Mouse (Mus musculus): Measurements from ENCODE around the gene Bfsp2. TPM values are rescaled to one million over a fixed set of nuclear protein-coding genes. Genes with fewer than 3 reads are reported as not detected.

Gene Bfsp2
- polyA plus RNA-seq, 1 experiment from 2014 or later, result 0.55 TPM

GRCm38 (mm10) chr9:103389261-103389660, 91.0 kb downstream of the Bfsp2 start:
- Histone ChIP-seq H3K27ac (ENCODE audit: low read depth, low read length) (no peak overlapping the region), H3K27me3 (replicated peaks; ENCODE audit: control insufficient read depth, insufficient read depth, low read length) (no peaks in the 10 kb centered on the region), H3K36me3 (ENCODE audit: control insufficient read depth, insufficient read depth, low read length) (no peaks in the 10 kb centered on the region), H3K4me2 (no peak overlapping the region), H3K9ac (ENCODE audit: low read depth, low read length) (no peak overlapping the region), H3K9me3 (ENCODE audit: control insufficient read depth, low read length) (no peaks in the 10 kb centered on the region), H3K4me3 (ENCODE audit: low read depth, low read length) (no peak overlapping the region), H3K4me1 (replicated peaks; ENCODE audit: control insufficient read depth, insufficient read depth, low read length) (no peaks in the 10 kb centered on the region; the same call in 1 of the 2 replicates)
- 92% methylated on average over 6 of the region's 6 CpGs for WGBS
- no peak for ATAC-seq (replicated peaks; ENCODE audit: low FRiP score)
- no peak for DNase-seq (ENCODE audit: low spot score)

GRCm38 (mm10) chr9:103387011-103387653, 93.1 kb downstream of the Bfsp2 start:
- Histone ChIP-seq H3K4me3 (ENCODE audit: low read depth, low read length) (no peak overlapping the region), H3K27me3 (replicated peaks; ENCODE audit: control insufficient read depth, insufficient read depth, low read length) (no peaks in the 10 kb centered on the region), H3K36me3 (ENCODE audit: control insufficient read depth, insufficient read depth, low read length) (no peaks in the 10 kb centered on the region), H3K9ac (ENCODE audit: low read depth, low read length) (no peak overlapping the region), H3K4me2 (no peak overlapping the region), H3K4me1 (replicated peaks; ENCODE audit: control insufficient read depth, insufficient read depth, low read length) (no peaks in the 10 kb centered on the region; the same call in 1 of the 2 replicates), H3K9me3 (ENCODE audit: control insufficient read depth, low read length) (no peaks in the 10 kb centered on the region), H3K27ac (ENCODE audit: low read depth, low read length) (no peak overlapping the region)
- DNase-seq (ENCODE audit: low spot score) (no peak), ATAC-seq (replicated peaks; ENCODE audit: low FRiP score) (no peak)
- 72% methylated on average over 10 of the region's 10 CpGs for WGBS

DNA sequence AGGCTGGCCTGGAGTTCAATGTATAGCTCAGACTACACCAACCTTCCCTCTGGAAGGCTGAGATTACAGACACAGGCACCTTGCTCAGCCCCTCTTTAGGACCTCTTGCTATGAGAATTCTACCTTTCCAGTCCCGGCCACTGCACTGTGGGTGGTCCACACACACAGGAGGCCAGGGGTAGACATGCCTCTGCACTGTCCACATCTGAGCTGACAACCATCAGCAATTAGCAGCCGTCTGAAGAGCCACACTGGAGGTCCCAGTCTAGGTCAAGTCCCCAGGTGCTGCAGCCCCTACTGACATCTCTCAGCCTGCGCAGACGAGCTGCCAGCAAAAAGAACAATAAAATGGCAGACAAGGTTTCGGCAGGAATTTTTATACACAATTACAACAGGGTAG, 93.6 kb downstream of the Bfsp2 start:
- Histone ChIP-seq H3K27ac (ENCODE audit: low read depth, low read length) (no peak overlapping the region), H3K36me3 (ENCODE audit: control insufficient read depth, insufficient read depth, low read length) (no peaks in the 10 kb centered on the region), H3K9ac (ENCODE audit: low read depth, low read length) (no peak overlapping the region), H3K27me3 (replicated peaks; ENCODE audit: control insufficient read depth, insufficient read depth, low read length) (no peaks in the 10 kb centered on the region), H3K4me2 (no peak overlapping the region), H3K9me3 (ENCODE audit: control insufficient read depth, low read length) (no peaks in the 10 kb centered on the region), H3K4me1 (replicated peaks; ENCODE audit: control insufficient read depth, insufficient read depth, low read length) (no peaks in the 10 kb centered on the region; the same call in 1 of the 2 replicates), H3K4me3 (ENCODE audit: low read depth, low read length) (no peak overlapping the region)
- ATAC-seq (replicated peaks; ENCODE audit: low FRiP score) (no peak), DNase-seq (ENCODE audit: low spot score) (no peak)
- 61% methylated on average over 5 of the region's 5 CpGs for WGBS

DNA sequence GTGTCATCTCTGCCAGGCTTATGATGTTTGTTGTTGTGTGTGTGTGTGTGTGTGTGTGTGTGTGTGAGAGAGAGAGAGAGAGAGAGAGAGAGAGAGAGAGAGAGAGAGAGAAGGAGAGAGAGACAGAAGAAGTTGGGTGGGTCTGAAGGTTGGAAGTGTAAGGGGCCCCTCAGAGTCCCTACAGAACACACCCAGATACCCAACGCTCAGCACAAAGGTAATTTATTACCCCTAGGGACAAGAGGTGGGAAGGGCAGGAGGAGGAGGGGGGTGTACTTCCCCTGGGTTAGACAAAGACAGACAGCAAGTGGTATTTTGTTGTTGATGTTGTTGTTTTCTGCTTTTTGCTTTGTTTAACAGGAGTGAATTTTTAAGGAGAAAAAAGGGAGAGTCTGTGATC, 94.6 kb downstream of the Bfsp2 start:
- Histone ChIP-seq H3K4me3 (ENCODE audit: low read depth, low read length) (no peak overlapping the region), H3K27me3 (replicated peaks; ENCODE audit: control insufficient read depth, insufficient read depth, low read length) (no peaks in the 10 kb centered on the region), H3K36me3 (ENCODE audit: control insufficient read depth, insufficient read depth, low read length) (no peaks in the 10 kb centered on the region), H3K4me1 (replicated peaks; ENCODE audit: control insufficient read depth, insufficient read depth, low read length) (no peaks in the 10 kb centered on the region; the same call in 1 of the 2 replicates), H3K4me2 (no peak overlapping the region), H3K9me3 (ENCODE audit: control insufficient read depth, low read length) (no peaks in the 10 kb centered on the region), H3K27ac (ENCODE audit: low read depth, low read length) (no peak overlapping the region), H3K9ac (ENCODE audit: low read depth, low read length) (no peak overlapping the region)
- ATAC-seq (replicated peaks; ENCODE audit: low FRiP score) (no peak), DNase-seq (ENCODE audit: low spot score) (no peak)
- WGBS, result 22% methylated on average over 1 of the region's 1 CpGs

DNA sequence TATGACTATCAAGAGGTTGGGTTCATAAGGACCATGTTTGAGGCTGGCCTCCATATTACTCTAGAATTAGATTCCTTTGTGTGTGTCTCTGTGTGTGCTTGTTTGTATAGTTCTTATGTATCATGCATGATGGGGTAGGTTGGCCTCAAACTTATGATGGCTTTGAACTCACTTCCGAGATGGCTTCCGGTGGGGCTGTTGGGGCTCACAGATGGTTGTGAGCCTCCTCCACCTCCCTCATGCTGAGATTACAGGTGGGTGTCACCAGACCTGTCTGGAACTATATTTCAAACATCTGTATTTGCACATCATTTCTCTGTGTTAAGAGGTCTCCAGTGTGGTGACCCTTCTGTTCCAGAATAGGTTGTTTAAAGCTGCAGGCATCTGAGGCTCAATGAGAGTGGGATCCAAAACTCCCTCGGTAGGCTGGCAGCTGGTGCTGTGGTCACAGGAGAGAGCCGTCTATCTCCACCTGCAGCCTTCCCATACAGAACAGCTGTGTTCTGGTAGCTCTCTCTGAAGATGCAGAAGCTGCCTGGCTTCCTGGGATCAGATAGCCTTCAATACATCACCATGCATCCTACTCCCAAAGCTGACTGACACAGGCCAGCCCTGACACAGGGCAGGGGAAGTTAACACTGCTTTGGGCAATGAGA, 96.0 kb downstream of the Bfsp2 start:
- Histone ChIP-seq H3K4me2 (no peak overlapping the region), H3K9me3 (ENCODE audit: control insufficient read depth, low read length) (no peaks in the 10 kb centered on the region), H3K9ac (ENCODE audit: low read depth, low read length) (no peak overlapping the region), H3K36me3 (ENCODE audit: control insufficient read depth, insufficient read depth, low read length) (no peaks in the 10 kb centered on the region), H3K27me3 (replicated peaks; ENCODE audit: control insufficient read depth, insufficient read depth, low read length) (no peaks in the 10 kb centered on the region), H3K4me1 (replicated peaks; ENCODE audit: control insufficient read depth, insufficient read depth, low read length) (no peaks in the 10 kb centered on the region; the same call in 1 of the 2 replicates), H3K4me3 (ENCODE audit: low read depth, low read length) (no peak overlapping the region), H3K27ac (ENCODE audit: low read depth, low read length) (no peak overlapping the region)
- DNase-seq (ENCODE audit: low spot score) (no peak), ATAC-seq (replicated peaks; ENCODE audit: low FRiP score) (no peak)
- 73% methylated on average over 4 of the region's 4 CpGs for WGBS

- Histone ChIP-seq H3K4me2 (no peak overlapping the region), H3K27me3 (replicated peaks; ENCODE audit: control insufficient read depth, insufficient read depth, low read length) (no peaks in the 10 kb centered on the region), H3K4me3 (ENCODE audit: low read depth, low read length) (no peak overlapping the region), H3K9me3 (ENCODE audit: control insufficient read depth, low read length) (no peaks in the 10 kb centered on the region), H3K36me3 (ENCODE audit: control insufficient read depth, insufficient read depth, low read length) (no peaks in the 10 kb centered on the region), H3K27ac (ENCODE audit: low read depth, low read length) (no peak overlapping the region), H3K4me1 (replicated peaks; ENCODE audit: control insufficient read depth, insufficient read depth, low read length) (no peaks in the 10 kb centered on the region; the same call in 1 of the 2 replicates), H3K9ac (ENCODE audit: low read depth, low read length) (no peak overlapping the region)
- no peak for DNase-seq (ENCODE audit: low spot score)
- no peak for ATAC-seq (replicated peaks; ENCODE audit: low FRiP score)
- 93% methylated on average over 1 of the region's 1 CpGs for WGBS
Measured at GRCm38 (mm10) chr9:103383576-103383975, 96.6 kb downstream of the Bfsp2 start.

GRCm38 (mm10) chr9:103382989-103383388, 97.2 kb downstream of the Bfsp2 start:
- DNase-seq (ENCODE audit: low spot score), result no peak
- H3K27ac ChIP-seq (ENCODE audit: low read depth, low read length), result no peak overlapping the region
- H3K36me3 ChIP-seq (ENCODE audit: control insufficient read depth, insufficient read depth, low read length), result no peaks in the 10 kb centered on the region
- H3K4me3 ChIP-seq (ENCODE audit: low read depth, low read length), result no peak overlapping the region
- no peak overlapping the region for H3K4me2 ChIP-seq
- no peaks in the 10 kb centered on the region for H3K27me3 ChIP-seq (replicated peaks; ENCODE audit: control insufficient read depth, insufficient read depth, low read length)
- no peaks in the 10 kb centered on the region for H3K9me3 ChIP-seq (ENCODE audit: control insufficient read depth, low read length)
- H3K9ac ChIP-seq (ENCODE audit: low read depth, low read length), result no peak overlapping the region
- H3K4me1 ChIP-seq (replicated peaks; ENCODE audit: control insufficient read depth, insufficient read depth, low read length), result no peaks in the 10 kb centered on the region; the same call in 1 of the 2 replicates
- 45% methylated on average over 6 of the region's 6 CpGs for WGBS
- no peak for ATAC-seq (replicated peaks; ENCODE audit: low FRiP score)

GRCm38 (mm10) chr9:103380566-103380965, 99.7 kb downstream of the Bfsp2 start:
- H3K27ac ChIP-seq (ENCODE audit: low read depth, low read length), result no peak overlapping the region
- no peaks in the 10 kb centered on the region for H3K4me1 ChIP-seq (replicated peaks; ENCODE audit: control insufficient read depth, insufficient read depth, low read length)
- H3K36me3 ChIP-seq (ENCODE audit: control insufficient read depth, insufficient read depth, low read length), result no peaks in the 10 kb centered on the region
- ATAC-seq (replicated peaks; ENCODE audit: low FRiP score) (no peak), DNase-seq (ENCODE audit: low spot score) (no peak)
- no peak overlapping the region for H3K4me3 ChIP-seq (ENCODE audit: low read depth, low read length)
- WGBS, result 86% methylated on average over 4 of the region's 4 CpGs
- H3K9ac ChIP-seq (ENCODE audit: low read depth, low read length), result no peak overlapping the region
- no peak overlapping the region for H3K4me2 ChIP-seq
- H3K9me3 ChIP-seq (ENCODE audit: control insufficient read depth, low read length), result no peaks in the 10 kb centered on the region
- H3K27me3 ChIP-seq (replicated peaks; ENCODE audit: control insufficient read depth, insufficient read depth, low read length), result no peaks in the 10 kb centered on the region

- H3K9ac ChIP-seq (ENCODE audit: low read depth, low read length), result no peak overlapping the region
- H3K36me3 ChIP-seq (ENCODE audit: control insufficient read depth, insufficient read depth, low read length), result no peaks in the 10 kb centered on the region
- WGBS, result 70% methylated on average over 9 of the region's 9 CpGs
- no peak for DNase-seq (ENCODE audit: low spot score)
- no peaks in the 10 kb centered on the region for H3K4me1 ChIP-seq (replicated peaks; ENCODE audit: control insufficient read depth, insufficient read depth, low read length)
- no peak overlapping the region for H3K4me2 ChIP-seq
- H3K27ac ChIP-seq (ENCODE audit: low read depth, low read length), result no peak overlapping the region
- no peaks in the 10 kb centered on the region for H3K27me3 ChIP-seq (replicated peaks; ENCODE audit: control insufficient read depth, insufficient read depth, low read length)
- ATAC-seq (replicated peaks; ENCODE audit: low FRiP score), result no peak
- no peak overlapping the region for H3K4me3 ChIP-seq (ENCODE audit: low read depth, low read length)
- H3K9me3 ChIP-seq (ENCODE audit: control insufficient read depth, low read length), result no peaks in the 10 kb centered on the region
Measured at GRCm38 (mm10) chr9:103379199-103379598, 101.0 kb downstream of the Bfsp2 start.
